Mouse (Mus musculus) bone marrow macrophage, adult 2 months (primary cell): ENCODE measurements at regions not wholly inside any gene's neighbourhood (a gene's known extent, or its start where the extent isn't known, plus 50 kb on each side); places are given as distances from the start of the nearest gene placed in this dataset.

Source experiments
- CTCF ChIP-seq: IDR thresholded peaks from 2 replicates; pipeline ENCODE4 v1.5.1; 2012; ENCODE audit warnings: low read depth, mild to moderate bottlenecking, low read length, moderate library complexity
- POLR2A ChIP-seq: IDR thresholded peaks from 2 replicates; pipeline ENCODE4 v1.6.1; 2012; ENCODE audit warnings: mild to moderate bottlenecking, low read depth, low read length, borderline replicate concordance

DNA sequence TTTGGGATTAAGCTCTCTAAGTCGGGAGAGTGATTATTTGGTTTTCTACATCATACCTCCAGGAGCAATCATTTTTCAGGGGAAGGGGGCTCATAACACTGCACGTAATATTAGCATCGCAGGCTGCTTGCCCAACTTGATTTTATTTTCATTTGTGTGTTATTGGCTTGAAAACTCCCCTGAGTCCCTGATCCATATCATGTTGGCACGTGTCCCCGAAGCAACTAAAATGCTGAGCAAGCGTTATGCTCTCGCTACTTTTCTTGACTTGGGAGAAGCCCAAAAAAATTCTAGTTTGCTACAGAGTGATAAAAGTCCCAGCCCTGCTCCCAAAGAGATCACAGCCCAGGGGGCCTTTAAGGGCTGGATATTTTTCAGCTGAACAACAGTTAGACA, 170.7 kb upstream of the Habp2 start:
- TF ChIP-seq POLR2A (no peak), CTCF (no peak)
